Mouse (Mus musculus) embryo, embryonic 11.5 days (tissue): ENCODE results near the gene Gatm.

Experiments used
- DNase-seq: peaks from one replicate; pipeline ENCODE4 v3.0.0-alpha.2; 2012; ENCODE audit warnings: low read depth, low spot score

Gatm gene

GRCm38 (mm10) chr2:122610746-122611653 lies at the start of gene Gatm:
Gene Gatm (minus strand): TSS chr2:122611303.
- DNase-seq: peak; percentile 51

GRCm38 (mm10) chr2:122659825-122660224 lies 48.7 kb upstream of the Gatm start:
- no peak for DNase-seq

- no peak for DNase-seq
Observed at GRCm38 (mm10) chr2:122657707-122658524, 46.8 kb upstream of the Gatm start.

- DNase-seq: no peak
Observed at GRCm38 (mm10) chr2:122656767-122657166, 45.7 kb upstream of the Gatm start.

- no peak for DNase-seq
Observed at GRCm38 (mm10) chr2:122656052-122656451, 44.9 kb upstream of the Gatm start.

GRCm38 (mm10) chr2:122652096-122653084 lies 41.3 kb upstream of the Gatm start:
- DNase-seq: no peak

GRCm38 (mm10) chr2:122638673-122639072 lies 27.6 kb upstream of the Gatm start:
- DNase-seq: no peak

- no peak for DNase-seq
Observed at GRCm38 (mm10) chr2:122638029-122638428, 26.9 kb upstream of the Gatm start.

DNA sequence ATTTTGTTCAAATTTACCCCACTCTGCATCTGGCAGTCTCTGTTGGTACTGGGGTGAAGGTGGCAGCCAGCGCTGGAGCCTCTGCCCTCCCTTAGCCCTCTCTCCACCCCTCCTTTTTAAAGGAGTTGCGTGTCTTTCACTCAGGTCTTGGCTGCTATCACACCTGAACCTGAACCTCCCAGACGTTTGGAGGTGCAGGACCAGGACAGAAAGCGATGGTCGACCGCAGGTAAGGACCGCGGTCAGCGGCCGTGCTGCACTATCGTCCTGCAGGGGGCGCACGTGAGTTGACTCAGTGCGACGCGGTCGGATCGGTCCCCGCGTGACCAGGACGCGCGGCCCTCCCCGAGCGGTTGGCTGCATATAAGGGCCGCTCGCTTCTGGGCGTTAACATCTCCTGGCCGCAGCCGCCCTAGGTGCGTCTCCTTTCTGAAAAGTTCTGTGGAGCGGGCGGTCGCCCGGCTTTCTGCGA lies 26.5 kb upstream of the Gatm start:
- peak; percentile 43 for DNase-seq

GRCm38 (mm10) chr2:122636686-122637085 lies 25.6 kb upstream of the Gatm start, which contains the start of gene AA467197:
Gene AA467197 (plus strand): TSS chr2:122636986.
- no peak for DNase-seq

DNA sequence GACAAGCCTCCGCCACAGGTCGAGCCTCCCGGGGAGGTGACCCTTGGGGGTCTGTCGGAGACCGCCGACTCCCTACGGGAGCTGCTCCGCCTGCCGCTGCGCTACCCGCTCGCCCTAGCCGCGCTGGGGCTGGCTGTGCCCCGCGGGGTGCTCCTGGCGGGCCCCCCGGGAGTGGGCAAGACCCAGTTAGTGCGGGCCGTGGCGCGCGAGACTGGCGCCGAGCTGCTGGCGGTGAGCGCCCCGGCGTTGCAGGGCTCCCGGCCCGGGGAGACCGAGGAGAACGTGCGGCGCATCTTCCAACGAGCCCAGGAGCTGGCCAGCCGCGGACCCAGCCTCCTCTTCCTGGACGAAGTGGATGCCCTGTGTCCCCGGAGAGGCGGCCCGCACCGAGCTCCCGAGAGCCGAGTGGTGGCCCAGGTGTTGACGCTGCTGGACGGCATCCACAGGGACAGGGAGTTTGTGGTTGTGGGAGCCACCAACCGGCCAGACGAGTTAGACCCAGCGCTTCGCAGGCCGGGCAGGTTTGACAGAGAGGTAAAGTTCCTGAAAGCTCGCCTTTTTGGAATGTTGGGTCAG lies 20.2 kb upstream of the Gatm start:
- DNase-seq: peak; percentile 27

- peak; percentile 82 for DNase-seq
Observed at GRCm38 (mm10) chr2:122630465-122631225, 19.5 kb upstream of the Gatm start.

DNA sequence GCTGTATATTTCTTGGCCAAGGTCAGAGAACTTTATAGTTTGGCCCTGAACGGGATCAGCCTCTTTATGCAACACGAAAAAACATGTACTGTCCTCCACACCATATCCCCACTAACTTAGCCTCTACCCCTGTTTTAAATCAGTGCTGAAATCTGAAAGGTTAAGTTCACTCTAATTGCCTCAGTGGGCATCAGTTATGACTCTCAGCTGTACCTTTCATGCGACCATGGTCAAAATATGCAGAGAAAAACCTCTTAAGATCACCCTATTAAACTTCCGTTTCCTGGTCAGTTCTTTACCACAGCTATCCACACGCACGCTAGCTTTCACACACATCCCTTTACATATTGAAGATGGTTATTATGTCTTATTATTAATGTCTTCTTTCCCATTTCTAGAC lies 18.8 kb upstream of the Gatm start:
- DNase-seq: no peak

DNA sequence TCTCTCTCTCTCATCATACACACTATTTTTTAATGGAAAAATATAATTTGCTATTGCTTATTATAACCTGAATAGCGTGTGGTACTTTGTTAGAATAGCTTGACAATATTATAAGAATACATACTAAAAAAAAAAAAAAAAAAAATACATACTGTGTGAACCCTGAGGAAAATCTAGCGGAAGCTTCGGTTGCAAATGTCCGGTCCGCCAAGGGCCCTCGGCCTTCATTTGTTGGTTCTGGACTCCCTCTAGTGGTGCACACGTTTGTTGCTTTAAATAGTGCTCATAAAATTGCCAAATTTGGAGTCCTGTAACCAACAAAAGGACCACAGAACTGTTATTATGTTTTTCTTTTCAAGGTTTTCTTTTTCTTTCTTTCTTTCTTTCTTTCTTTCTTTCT lies 17.9 kb upstream of the Gatm start:
- DNase-seq: peak; percentile 45

- no peak for DNase-seq
Observed at GRCm38 (mm10) chr2:122625930-122626329, 14.8 kb upstream of the Gatm start.

- no peak for DNase-seq
Observed at GRCm38 (mm10) chr2:122621337-122622110, 10.4 kb upstream of the Gatm start.

GRCm38 (mm10) chr2:122618719-122619118 lies 7.6 kb upstream of the Gatm start:
- no peak for DNase-seq

- no peak for DNase-seq
Observed at GRCm38 (mm10) chr2:122617792-122618191, 6.7 kb upstream of the Gatm start.

- DNase-seq: no peak
Observed at GRCm38 (mm10) chr2:122616237-122616636, 5.1 kb upstream of the Gatm start.
